Mouse (Mus musculus): ENCODE measurements at regions not wholly inside any gene's neighbourhood (a gene's known extent, or its start where the extent isn't known, plus 50 kb on each side); places are given as distances from the start of the nearest gene placed in this dataset.
"Not testable (repeated sequence)": the region's sequence is repeated elsewhere in the genome, so short reads cannot be mapped to it uniquely, and the experiment has no call there.

GRCm38 (mm10) chr11:91289194-91290123 lies 287.9 kb downstream of the Kif2b start:
- Histone ChIP-seq H3K27ac (replicated peaks) (no peak overlapping the region), H3K9ac (replicated peaks) (no peak overlapping the region), H3K36me3 (no peaks in the 10 kb centered on the region), H3K9me3 (no peaks in the 10 kb centered on the region), H3K4me3 (no peak overlapping the region), H3K27me3 (no peaks in the 10 kb centered on the region), H3K4me1 (no peaks in the 10 kb centered on the region; the same call in 1 of the 2 replicates), H3K4me2 (replicated peaks) (no peak overlapping the region)
- WGBS: 17% methylated on average over 10 of the region's 10 CpGs
- ATAC-seq (replicated peaks): peak; percentile 70

DNA sequence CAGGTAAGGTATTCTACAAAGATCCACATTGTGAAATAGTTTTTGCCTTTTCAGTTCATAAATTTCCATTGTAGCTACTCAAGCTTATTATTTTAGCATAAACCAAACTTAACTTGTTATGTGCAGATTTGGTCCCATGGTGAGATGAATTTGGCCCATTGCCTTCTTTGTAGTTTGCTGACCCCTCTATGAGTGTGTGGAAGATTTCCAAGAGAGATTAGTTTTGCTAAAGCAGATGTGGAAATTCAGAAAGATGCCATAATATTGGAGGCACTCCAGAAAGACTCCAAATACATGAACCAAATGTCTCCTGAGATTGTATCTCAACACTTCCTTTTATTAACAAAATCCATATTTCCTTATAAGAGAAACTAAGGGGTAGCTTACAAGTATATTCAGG lies 291.0 kb downstream of the Kif2b start:
- Histone ChIP-seq H3K9ac (replicated peaks) (no peak overlapping the region), H3K4me1 (no peaks in the 10 kb centered on the region; the same call in 1 of the 2 replicates), H3K27me3 (no peaks in the 10 kb centered on the region), H3K36me3 (no peaks in the 10 kb centered on the region), H3K4me3 (no peak overlapping the region), H3K4me2 (replicated peaks) (no peak overlapping the region), H3K27ac (replicated peaks) (no peak overlapping the region), H3K9me3 (no peaks in the 10 kb centered on the region)
- no peak for ATAC-seq (replicated peaks)

DNA sequence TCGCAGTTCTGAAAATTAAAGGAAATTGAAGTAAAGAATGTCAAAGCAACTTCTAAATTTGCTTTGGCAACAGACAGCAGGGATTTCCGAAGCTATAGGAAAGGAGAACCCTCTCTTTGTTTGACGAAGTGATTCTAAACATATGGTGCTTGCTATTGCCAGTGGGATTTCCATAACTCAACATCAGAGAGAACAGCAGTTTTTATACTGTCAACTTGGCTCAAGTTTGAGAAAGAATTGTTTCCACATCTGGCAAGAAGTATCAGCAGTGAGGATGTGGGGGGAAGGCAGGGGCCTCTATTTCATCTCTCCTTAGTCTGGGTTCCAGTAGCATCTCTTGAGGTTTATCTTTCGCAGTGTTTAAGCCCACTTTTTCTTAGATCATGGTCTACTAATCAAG lies 315.1 kb downstream of the Kif2b start:
- no peak for ATAC-seq (replicated peaks)
- H3K36me3 ChIP-seq: no peaks in the 10 kb centered on the region
- H3K4me3 ChIP-seq: no peak overlapping the region
- no peaks in the 10 kb centered on the region for H3K27me3 ChIP-seq
- H3K4me1 ChIP-seq: peaks cover 6% of the 10 kb centered on the region; the same call in 1 of the 2 replicates
- H3K9me3 ChIP-seq: no peaks in the 10 kb centered on the region
- no peak overlapping the region for H3K9ac ChIP-seq (replicated peaks)
- no peak overlapping the region for H3K4me2 ChIP-seq (replicated peaks)
- 50% methylated on average over 4 of the region's 4 CpGs for WGBS
- no peak overlapping the region for H3K27ac ChIP-seq (replicated peaks)

DNA sequence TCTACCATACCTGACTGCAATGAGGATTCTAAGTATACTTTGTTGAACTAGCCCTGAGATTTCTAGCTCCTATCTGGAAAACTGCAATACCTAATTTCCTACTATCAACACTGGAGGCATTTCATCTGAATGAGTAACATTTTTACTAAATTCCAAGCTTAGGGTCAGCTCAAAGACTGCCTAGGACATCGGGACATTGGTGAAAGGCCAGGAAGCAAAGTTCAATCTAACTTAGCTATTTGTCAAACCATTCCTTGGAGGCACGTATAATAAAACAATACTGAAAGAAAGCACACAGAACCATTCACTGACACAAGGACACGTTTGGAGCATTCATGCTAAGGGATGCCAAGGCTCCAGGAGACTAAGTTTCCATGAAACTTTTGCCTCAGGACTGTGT lies 335.3 kb downstream of the Kif2b start:
- H3K4me3 ChIP-seq; ATAC-seq (replicated peaks); H3K27ac ChIP-seq (replicated peaks); H3K36me3 ChIP-seq; H3K4me2 ChIP-seq (replicated peaks); H3K9ac ChIP-seq (replicated peaks); H3K4me1 ChIP-seq; H3K27me3 ChIP-seq; H3K9me3 ChIP-seq: not testable (repeated sequence)
- WGBS: 83% methylated on average over 3 of the region's 3 CpGs

- Histone ChIP-seq H3K4me2 (replicated peaks) (no peak overlapping the region), H3K27me3 (no peaks in the 10 kb centered on the region), H3K27ac (replicated peaks) (no peak overlapping the region), H3K4me3 (no peak overlapping the region), H3K4me1 (0 out of 2 replicates have a peak, but pooled peaks cover 3% of the 10 kb centered on the region), H3K9ac (replicated peaks) (no peak overlapping the region), H3K9me3 (no peaks in the 10 kb centered on the region), H3K36me3 (no peaks in the 10 kb centered on the region)
- 41% methylated on average over 1 of the region's 1 CpGs for WGBS
- no peak for ATAC-seq (replicated peaks)
These were observed 361.2 kb downstream of the Kif2b start for GRCm38 (mm10) chr11:91216158-91216557.

DNA sequence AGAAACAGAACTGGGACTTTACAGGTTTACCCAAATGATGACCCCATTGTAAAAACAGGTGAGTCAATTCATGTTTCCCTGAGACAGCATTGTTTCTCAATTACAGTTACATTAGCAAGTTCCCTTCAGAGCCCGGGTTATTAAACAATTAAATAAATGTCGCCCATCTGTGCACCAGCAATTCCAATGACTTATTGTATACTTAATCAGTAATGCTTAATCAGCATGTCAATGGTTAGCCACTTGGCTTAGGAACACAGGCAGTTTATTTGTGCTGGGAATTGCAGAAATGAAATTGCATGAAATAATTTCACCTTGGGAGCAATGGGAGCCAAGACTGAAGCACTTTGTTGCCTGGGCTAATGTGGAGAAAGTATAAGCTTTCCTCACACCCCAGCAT lies 364.3 kb downstream of the Kif2b start:
- Histone ChIP-seq H3K27me3 (no peaks in the 10 kb centered on the region), H3K4me2 (replicated peaks) (no peak overlapping the region), H3K36me3 (no peaks in the 10 kb centered on the region), H3K27ac (replicated peaks) (no peak overlapping the region), H3K4me3 (no peak overlapping the region), H3K9me3 (no peaks in the 10 kb centered on the region), H3K4me1 (0 out of 2 replicates have a peak, but pooled peaks cover 3% of the 10 kb centered on the region), H3K9ac (replicated peaks) (no peak overlapping the region)
- WGBS: 42% methylated on average over 2 of the region's 2 CpGs
- ATAC-seq (replicated peaks): no peak

GRCm38 (mm10) chr11:91206470-91206869 lies 370.9 kb downstream of the Kif2b start:
- H3K4me1 ChIP-seq: no peaks in the 10 kb centered on the region
- no peak overlapping the region for H3K27ac ChIP-seq (replicated peaks)
- no peak overlapping the region for H3K4me2 ChIP-seq (replicated peaks)
- no peak overlapping the region for H3K4me3 ChIP-seq
- no peaks in the 10 kb centered on the region for H3K9me3 ChIP-seq
- WGBS: 27% methylated on average over 7 of the region's 7 CpGs
- no peak overlapping the region for H3K9ac ChIP-seq (replicated peaks)
- ATAC-seq (replicated peaks): no peak
- H3K36me3 ChIP-seq: no peaks in the 10 kb centered on the region
- no peaks in the 10 kb centered on the region for H3K27me3 ChIP-seq

DNA sequence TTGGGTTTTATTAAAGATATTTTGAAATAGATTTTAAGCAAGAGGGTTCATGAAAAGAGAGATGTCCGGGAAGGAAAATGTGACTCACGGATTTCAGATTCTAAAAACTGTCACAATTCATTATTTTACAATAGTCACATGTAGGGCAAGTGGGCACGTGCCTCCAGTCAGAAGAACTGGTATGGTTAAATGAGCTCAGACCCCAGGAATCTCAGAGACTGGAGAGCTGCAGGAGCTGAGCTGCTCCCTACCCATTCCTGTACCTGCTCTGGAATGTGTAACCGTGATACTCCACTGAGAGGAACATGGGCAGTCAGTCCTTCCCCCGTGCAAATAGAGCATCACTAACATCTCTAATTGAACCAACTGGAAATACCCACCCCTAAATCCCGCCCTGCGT lies 372.9 kb downstream of the Kif2b start:
- no peaks in the 10 kb centered on the region for H3K9me3 ChIP-seq
- no peak for ATAC-seq (replicated peaks)
- no peaks in the 10 kb centered on the region for H3K36me3 ChIP-seq
- no peak overlapping the region for H3K9ac ChIP-seq (replicated peaks)
- no peaks in the 10 kb centered on the region for H3K27me3 ChIP-seq
- no peak overlapping the region for H3K27ac ChIP-seq (replicated peaks)
- no peaks in the 10 kb centered on the region for H3K4me1 ChIP-seq
- no peak overlapping the region for H3K4me2 ChIP-seq (replicated peaks)
- H3K4me3 ChIP-seq: no peak overlapping the region
- WGBS: 64% methylated on average over 7 of the region's 7 CpGs

GRCm38 (mm10) chr11:91196841-91197240 lies 380.5 kb downstream of the Kif2b start:
- 5% methylated on average over 4 of the region's 4 CpGs for WGBS
- H3K4me1 ChIP-seq: no peaks in the 10 kb centered on the region
- H3K27me3 ChIP-seq: no peaks in the 10 kb centered on the region
- no peak overlapping the region for H3K27ac ChIP-seq (replicated peaks)
- H3K9ac ChIP-seq (replicated peaks): no peak overlapping the region
- H3K9me3 ChIP-seq: no peaks in the 10 kb centered on the region
- H3K4me2 ChIP-seq (replicated peaks): no peak overlapping the region
- no peak overlapping the region for H3K4me3 ChIP-seq
- H3K36me3 ChIP-seq: no peaks in the 10 kb centered on the region
- no peak for ATAC-seq (replicated peaks)

DNA sequence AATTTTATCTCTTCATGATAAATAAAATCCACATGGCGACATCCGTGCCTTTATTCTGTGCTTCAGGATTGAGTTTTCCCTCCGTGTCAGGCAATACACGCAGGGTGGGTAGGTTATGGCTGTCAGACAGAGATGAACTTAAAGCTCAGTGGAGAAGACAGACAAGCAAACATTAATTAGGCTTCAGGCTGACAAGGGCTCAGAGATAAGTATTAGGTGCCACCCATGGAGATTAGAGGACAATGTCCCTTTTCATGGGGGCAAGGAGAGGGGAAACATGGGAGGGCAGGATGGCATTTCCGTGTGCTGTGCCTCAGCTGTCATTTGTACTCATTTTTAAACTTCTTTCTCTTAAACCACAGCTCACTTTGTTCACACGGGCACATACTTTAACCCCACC lies 381.0 kb downstream of the Kif2b start:
- Histone ChIP-seq H3K27me3 (no peaks in the 10 kb centered on the region), H3K4me1 (no peaks in the 10 kb centered on the region), H3K4me2 (replicated peaks) (no peak overlapping the region), H3K9me3 (no peaks in the 10 kb centered on the region), H3K9ac (replicated peaks) (no peak overlapping the region), H3K36me3 (no peaks in the 10 kb centered on the region), H3K27ac (replicated peaks) (no peak overlapping the region), H3K4me3 (no peak overlapping the region)
- no peak for ATAC-seq (replicated peaks)
- 22% methylated on average over 6 of the region's 6 CpGs for WGBS

DNA sequence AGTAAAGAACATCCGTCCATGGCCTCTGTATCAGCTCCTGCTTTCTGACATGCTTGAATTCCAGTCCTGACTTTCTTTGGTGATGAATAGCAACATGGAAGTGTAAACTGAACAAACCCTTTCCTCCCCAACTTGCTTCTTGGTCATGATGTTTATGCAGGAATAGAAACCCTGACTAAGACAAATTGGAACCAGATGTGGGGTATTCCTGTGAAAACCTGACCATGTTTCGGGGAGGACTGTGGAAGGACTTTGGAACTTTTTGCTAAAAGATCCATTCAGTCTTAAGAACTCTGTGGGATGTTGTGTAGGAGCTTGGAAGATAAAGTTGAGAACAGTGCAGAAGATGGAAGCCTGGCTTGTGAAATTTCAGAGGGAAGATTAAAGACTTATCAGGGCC lies 410.0 kb downstream of the Kif2b start:
- not testable (repeated sequence) for H3K27ac ChIP-seq (replicated peaks); H3K9ac ChIP-seq (replicated peaks); H3K4me1 ChIP-seq; H3K9me3 ChIP-seq; H3K4me3 ChIP-seq; H3K27me3 ChIP-seq; ATAC-seq (replicated peaks); H3K4me2 ChIP-seq (replicated peaks); H3K36me3 ChIP-seq
- WGBS: 81% methylated on average over 2 of the region's 2 CpGs

- no peak overlapping the region for H3K9ac ChIP-seq (replicated peaks)
- 48% methylated on average over 9 of the region's 9 CpGs for WGBS
- H3K27ac ChIP-seq (replicated peaks): no peak overlapping the region
- no peaks in the 10 kb centered on the region for H3K4me1 ChIP-seq
- H3K9me3 ChIP-seq: no peaks in the 10 kb centered on the region
- no peaks in the 10 kb centered on the region for H3K36me3 ChIP-seq
- H3K4me2 ChIP-seq (replicated peaks): no peak overlapping the region
- H3K27me3 ChIP-seq: no peaks in the 10 kb centered on the region
- ATAC-seq (replicated peaks): no peak
- no peak overlapping the region for H3K4me3 ChIP-seq
These were observed 443.5 kb downstream of the Kif2b start for GRCm38 (mm10) chr11:91133753-91134270.

All from forebrain, embryonic 15.5 days (tissue).